Mouse (Mus musculus) frontal cortex, postnatal 10 days (tissue): ENCODE data around the gene Krtap3-2.
"Not testable (repeated sequence)": the region's sequence is repeated elsewhere in the genome, so short reads cannot be mapped to it uniquely, and the experiment has no call there.

ENCODE experiments used
- DNase-seq, 2 experiments: peaks; one replicate each; pipeline ENCODE4 v3.0.0; 2022; ENCODE audit warnings: low spot score in 2 of 2, mixed read lengths in 1 of 2

The Krtap3-2 gene

GRCm38 (mm10) chr11:99556753-99557152 is at the start of gene Krtap3-2:
Krtap3-2 (minus strand) TSS chr11:99556853.
- no peak for DNase-seq

- not testable (repeated sequence) for DNase-seq
These were observed 46.6 kb upstream of the Krtap3-2 start, which contains the start of gene Gm11938 for GRCm38 (mm10) chr11:99603208-99603607. Gm11938 (minus strand) TSS chr11:99603308.

GRCm38 (mm10) chr11:99597742-99598141 is 41.1 kb upstream of the Krtap3-2 start, which contains the start of gene Krtap9-3:
Krtap9-3 (minus strand) TSS chr11:99598105.
- DNase-seq, result not testable (repeated sequence)

- no peak for DNase-seq
These were observed 34.3 kb upstream of the Krtap3-2 start, which contains the start of gene Krtap1-3 for GRCm38 (mm10) chr11:99590981-99591380. Krtap1-3 (minus strand) TSS chr11:99591339.

- no peak for DNase-seq
These were observed 28.4 kb upstream of the Krtap3-2 start for GRCm38 (mm10) chr11:99585096-99585495.

GRCm38 (mm10) chr11:99583245-99583704 is 26.6 kb upstream of the Krtap3-2 start, which contains the start of gene Krtap1-4:
Krtap1-4 (minus strand) TSS chr11:99583654.
- no peak for DNase-seq

GRCm38 (mm10) chr11:99581564-99581963 is 24.9 kb upstream of the Krtap3-2 start:
- DNase-seq, result no peak

- no peak for DNase-seq
These were observed 24.4 kb upstream of the Krtap3-2 start for GRCm38 (mm10) chr11:99581051-99581450.

GRCm38 (mm10) chr11:99580636-99581035 is 24.0 kb upstream of the Krtap3-2 start, which contains the start of gene Krtap1-5:
Krtap1-5 (minus strand) TSS chr11:99581016.
- DNase-seq, result no peak

GRCm38 (mm10) chr11:99574106-99574505 is 17.5 kb upstream of the Krtap3-2 start:
- peak in 1 of 2 experiments; percentile 59 for DNase-seq

- no peak for DNase-seq
These were observed 16.5 kb upstream of the Krtap3-2 start for GRCm38 (mm10) chr11:99573164-99573563.

GRCm38 (mm10) chr11:99566530-99566929 is 9.9 kb upstream of the Krtap3-2 start, which contains the start of gene Krtap3-1:
Krtap3-1 (minus strand) TSS chr11:99566630.
- DNase-seq, result no peak

GRCm38 (mm10) chr11:99562580-99562979 is 5.9 kb upstream of the Krtap3-2 start:
- DNase-seq, result no peak

GRCm38 (mm10) chr11:99559366-99559765 is 2.7 kb upstream of the Krtap3-2 start, which contains the start of gene Gm11939:
Gm11939 (minus strand) TSS chr11:99559466.
- no peak for DNase-seq

- DNase-seq, result no peak
These were observed 1.5 kb upstream of the Krtap3-2 start for GRCm38 (mm10) chr11:99557976-99558745.

- no peak for DNase-seq
These were observed 458 bp downstream of the Krtap3-2 start for GRCm38 (mm10) chr11:99556195-99556594.

- DNase-seq, result no peak
These were observed 5.9 kb downstream of the Krtap3-2 start, which contains the start of gene Krtap3-3 for GRCm38 (mm10) chr11:99550765-99551164. Krtap3-3 (minus strand) TSS chr11:99550865.

GRCm38 (mm10) chr11:99547892-99548291 is 8.8 kb downstream of the Krtap3-2 start:
- no peak for DNase-seq

GRCm38 (mm10) chr11:99539721-99540120 is 16.9 kb downstream of the Krtap3-2 start:
- DNase-seq, result peak in 1 of 2 experiments; percentile 22

GRCm38 (mm10) chr11:99521288-99521860 is 35.3 kb downstream of the Krtap3-2 start, which contains the start of gene Krt39:
Krt39 (minus strand) TSS chr11:99521338.
- no peak for DNase-seq

GRCm38 (mm10) chr11:99514098-99514497 is 42.6 kb downstream of the Krtap3-2 start:
- DNase-seq, result no peak
